Mouse (Mus musculus) v-Abl transformed pro-B cells (cell line): Measurements from ENCODE around the gene Nlgn2.

Source experiments
- in situ Hi-C, 2 experiments: fragments of 400-800 bp; cut with MboI; formaldehyde crosslinking; loops; one replicate each; pipeline ENCODE4 v1.15.1; 2025; ENCODE audit not compliant: unreplicated experiment in 2 of 2

Gene Nlgn2

DNA sequence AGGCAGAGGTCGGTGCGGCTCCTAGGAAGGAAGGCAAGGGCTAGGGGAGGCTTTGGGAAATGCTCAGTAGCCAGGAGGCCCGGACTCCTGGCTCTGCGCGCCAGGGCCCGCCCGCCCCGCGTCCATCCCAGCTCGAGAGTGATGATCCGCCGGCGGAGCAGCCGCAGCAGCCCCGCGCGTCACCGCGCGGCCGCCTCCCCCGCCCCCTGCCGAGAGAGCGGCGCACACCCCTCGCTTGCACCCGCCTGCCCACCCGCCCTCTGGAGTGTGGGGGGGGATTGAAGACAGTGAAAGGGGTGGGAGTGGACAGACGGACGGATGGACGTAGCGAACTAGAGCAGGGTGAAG is at the start of gene Nlgn2:
Gene Nlgn2, minus strand, starts transcription at position 181 of the 348 bp plus-strand sequence.
- in situ Hi-C loops, result no loop called here

DNA sequence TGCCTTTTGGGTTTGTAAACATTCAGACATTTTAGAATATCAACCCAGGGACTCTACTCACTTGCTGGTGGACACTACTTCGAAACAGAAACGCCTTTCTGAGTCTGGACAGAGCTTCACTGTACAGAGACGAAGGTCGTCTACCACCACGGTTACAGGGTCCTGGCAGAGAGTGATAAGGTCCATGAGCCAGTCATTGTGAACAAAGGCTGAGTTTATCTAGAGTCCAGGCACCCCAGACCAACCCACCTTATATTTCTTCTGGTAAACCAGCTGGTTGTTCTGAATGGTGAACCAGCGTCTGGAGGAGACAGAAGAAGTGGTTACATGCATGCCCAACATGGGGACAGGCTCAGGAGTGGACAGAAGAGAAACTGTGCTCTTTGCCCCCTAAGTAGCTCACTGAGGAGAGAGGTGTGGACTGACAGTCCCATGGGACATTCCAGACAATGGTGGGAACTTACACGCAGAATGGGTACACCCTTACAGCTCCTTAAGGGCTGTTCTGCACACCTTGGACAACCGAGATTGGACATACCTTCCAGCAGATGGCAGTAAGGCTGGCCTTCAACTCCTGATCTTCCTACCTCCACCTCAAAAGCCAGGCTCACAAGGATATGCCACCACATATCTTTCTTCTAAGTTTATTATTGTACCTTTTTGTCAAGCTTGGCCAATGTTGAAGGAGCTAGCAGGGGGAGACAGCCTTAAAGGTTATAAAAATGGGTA is 49.5 kb upstream of the Nlgn2 start:
- in situ Hi-C loops, result no loop called here

DNA sequence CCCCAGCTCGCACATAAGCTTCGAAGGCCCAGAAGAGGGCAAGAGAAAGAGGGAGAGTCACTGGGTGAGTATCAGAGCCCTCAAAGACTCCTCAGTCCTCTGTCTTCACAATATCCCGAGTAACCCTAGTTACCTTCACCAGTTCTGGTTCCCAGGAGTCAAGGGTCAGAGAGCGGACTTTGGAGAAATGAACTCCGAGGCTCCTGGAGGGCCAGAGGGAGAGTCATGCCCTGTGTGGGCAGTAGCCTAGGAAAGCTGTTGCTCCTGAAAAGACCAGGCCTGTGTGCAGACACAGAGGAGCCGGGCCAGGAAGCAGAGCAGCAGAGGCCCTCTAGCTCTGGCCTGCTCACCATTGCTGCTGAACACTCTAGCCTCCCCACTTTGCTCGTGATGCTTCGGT is 47.1 kb upstream of the Nlgn2 start:
- in situ Hi-C loops, result loop anchor here (5.0 kb wide), 1 partner anchor 38 kb away; the partner anchor contains the start of gene Eif5a (in 2 of the 2)

DNA sequence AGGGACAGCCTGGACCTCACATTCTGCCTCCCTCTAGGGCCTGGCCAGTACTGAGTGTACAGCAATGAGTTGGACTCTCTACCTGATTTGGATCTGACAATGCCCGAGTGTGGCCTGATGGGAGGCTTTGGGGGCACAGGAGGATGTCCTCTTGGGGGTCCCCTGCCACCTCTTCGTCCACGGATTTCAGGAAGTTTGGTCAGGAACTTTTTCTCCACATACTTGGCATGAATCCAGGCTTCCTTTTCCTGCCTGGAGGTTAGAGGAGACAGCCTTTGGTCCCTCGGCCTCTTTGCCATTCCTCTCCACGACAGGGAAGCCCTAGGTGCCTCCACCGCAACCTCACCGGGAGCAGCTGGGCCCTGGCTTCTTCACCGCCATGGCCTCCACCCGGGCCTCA is 46.7 kb upstream of the Nlgn2 start:
- in situ Hi-C loops, result loop anchor here (5.0 kb wide), 1 partner anchor 38 kb away; the partner anchor contains the start of gene Eif5a (in 2 of the 2)

DNA sequence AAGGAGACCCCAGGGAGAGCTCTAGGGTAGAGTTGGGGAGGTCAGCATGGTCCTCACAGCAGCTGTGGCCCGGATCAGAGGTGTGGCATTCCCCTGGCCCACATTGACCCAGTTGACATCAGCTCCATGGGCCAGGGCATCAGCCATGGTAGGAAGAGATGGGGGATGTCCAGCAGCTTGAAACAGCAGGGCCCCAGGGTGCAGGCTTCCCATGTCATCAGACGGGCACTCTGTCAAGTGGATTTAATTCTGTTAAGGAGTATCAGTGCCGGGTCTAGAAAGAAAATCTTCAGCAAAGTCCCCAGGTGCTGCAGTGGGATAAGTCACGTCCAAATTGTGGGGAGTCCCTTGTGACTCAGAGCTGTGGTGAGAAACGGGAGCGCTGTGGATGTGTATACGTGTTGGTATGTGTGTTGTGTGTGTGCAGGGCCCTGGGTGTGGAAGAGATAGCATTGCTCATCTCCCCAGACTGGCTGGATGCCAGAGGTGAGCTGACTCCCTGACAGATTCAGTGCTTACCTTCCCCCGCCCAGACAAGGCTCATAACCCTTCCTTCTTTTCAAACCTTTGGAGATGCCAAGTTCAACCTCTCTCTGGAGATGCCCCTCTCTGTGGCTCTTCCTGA is 46.1 kb upstream of the Nlgn2 start:
- in situ Hi-C loops, result loop anchor here (5.0 kb wide), 1 partner anchor 39 kb away; the partner anchor contains the start of gene Eif5a (in 2 of the 2)

DNA sequence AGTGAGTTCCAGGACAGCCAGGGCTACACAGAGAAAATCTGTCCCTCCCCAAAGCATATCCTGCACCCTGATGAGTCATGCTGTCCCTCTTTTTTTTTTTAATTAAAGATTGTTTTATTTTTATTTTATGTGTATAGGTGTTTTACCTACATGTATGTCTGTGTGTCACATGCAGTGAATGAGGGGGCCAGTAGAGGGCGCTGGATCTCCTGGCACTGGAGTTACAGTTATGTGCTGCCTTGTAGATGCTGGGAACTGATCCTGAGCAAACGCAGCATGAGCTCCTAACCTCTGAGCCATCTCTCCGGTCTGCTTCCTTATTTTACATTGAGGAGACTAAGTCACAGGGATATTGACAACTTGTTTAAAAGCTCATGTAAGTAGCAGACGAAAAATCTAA is 45.5 kb upstream of the Nlgn2 start:
- in situ Hi-C loops, result loop anchor here (5.0 kb wide), 1 partner anchor 39 kb away; the partner anchor contains the start of gene Eif5a (in 2 of the 2)

DNA sequence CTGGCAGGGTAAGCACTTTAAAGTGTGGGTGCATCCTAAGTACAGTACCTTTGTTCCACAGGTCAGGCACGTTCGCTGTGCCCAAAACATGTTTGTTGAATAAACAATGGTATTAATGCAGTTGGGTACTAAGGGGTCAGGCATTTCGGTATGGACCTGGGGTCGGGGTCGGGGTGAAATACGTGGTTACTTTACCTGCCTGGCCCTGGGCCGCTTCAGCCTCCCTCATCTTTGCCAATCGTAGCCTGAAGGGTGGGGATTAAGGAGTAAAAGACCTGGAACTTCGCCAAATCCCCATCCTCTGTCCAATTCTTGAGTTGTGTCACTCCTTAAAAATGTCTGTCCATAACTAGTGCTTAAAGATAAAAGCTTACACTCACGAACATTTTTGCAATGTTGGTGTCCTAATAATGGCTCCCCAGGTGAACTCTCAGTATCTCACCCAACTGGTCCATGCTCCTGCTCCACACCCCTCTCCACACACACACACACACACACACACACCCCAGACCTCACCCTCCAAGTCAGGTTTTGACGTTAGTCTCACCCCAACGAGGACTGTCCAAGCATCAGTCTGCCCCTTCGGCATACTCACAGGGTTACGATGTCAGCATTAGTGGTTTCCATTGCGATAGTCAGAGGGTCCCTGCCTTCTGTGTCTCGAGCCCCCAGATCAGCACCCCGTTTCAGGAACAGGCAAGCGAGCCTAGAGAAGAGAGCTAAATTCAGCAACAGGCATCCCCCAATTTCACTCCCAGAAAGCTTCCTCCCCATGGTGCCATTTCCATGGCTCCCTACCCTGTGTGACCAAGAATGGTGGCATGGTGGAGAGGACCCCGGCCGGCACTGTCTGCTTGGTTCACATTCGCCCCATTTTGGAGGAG is 44.4 kb upstream of the Nlgn2 start:
- in situ Hi-C loops, result loop anchor here (5.0 kb wide), 1 partner anchor 40 kb away; the partner anchor contains the start of gene Eif5a (in 2 of the 2)

DNA sequence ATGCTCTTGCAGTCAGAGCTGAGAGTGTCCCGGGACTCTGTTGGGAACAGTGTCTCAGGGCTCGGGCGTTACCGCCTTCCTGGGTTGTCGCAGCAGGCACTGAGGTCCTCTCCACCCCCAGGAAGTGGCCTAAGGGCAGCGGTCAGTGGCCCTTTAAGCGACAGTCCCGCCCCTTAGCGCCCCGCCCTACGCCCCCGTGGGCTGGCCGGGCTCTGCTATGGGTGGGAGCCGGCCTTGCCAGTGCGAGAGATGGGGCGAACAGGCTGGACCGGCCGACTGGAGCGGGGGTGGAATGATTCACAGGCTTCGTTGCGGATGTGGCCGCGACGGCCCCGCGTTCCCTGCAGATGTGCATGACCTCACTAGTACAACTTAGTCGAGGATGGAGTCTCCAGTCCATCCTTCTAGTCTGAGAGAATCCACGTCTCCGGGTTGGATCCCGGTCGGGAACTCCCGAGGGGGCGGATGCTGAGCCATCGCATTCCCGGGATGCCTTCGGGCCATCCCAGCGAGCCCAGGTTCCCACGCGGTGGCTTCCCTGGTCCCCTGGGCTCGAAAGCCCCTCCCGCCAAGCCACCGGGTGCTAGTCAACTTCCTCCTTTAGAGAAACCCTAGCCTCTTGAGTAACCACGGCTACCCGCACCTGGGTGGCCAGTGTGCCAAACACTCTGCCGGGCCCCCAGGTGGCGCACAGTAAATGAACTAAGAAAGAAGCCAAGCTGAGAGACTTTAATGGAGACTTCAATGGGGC is 43.4 kb upstream of the Nlgn2 start, which contains the start of gene Kctd11:
Gene Kctd11, minus strand, starts transcription at position 554 of the 751 bp plus-strand sequence.
- in situ Hi-C loops, result loop anchor here (5.0 kb wide), 1 partner anchor 41 kb away; the partner anchor contains the start of gene Eif5a (in 2 of the 2)

DNA sequence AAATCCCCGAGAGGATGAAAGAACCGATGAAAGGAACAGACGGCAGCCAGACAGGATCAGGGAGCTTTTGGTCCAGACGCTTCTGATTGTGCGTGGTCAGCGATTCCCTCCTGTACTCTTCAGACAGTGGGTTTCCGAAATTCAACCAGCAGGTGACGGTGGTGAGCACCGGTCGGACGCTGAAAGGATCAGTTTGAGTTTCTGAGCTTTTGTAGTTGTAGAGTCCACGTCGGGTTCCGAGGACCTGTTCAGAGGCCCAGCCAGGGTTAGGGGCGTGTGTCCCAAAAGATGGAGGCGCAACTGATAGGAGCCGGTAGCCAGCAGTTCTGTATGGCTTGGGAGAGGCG is 42.9 kb upstream of the Nlgn2 start:
- in situ Hi-C loops, result loop anchor here (5.0 kb wide), 1 partner anchor 42 kb away; the partner anchor contains the start of gene Eif5a (in 2 of the 2)

DNA sequence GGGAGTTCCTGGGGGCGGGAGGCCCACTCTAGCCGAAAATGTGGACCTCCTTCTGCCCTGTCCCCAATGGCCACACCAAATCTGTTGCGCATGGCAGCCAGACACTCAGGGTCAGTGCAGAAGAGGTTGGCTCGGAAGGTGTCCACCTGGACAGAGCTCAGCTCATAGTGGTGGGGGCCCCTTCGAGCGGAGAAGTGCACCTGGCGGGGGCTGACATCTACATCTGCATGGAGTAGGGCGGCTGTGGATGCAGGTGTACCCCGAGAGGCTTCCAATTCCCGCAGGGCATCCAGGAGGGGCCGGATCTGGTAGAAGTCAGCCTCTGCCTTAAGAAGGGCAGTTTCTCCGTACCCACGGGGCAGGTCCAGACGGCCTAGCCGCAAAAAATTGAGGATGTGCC is 42.1 kb upstream of the Nlgn2 start:
- in situ Hi-C loops, result loop anchor here (5.0 to 10.0 kb wide), 9 partner anchors 43 to 335 kb away; partner anchors contain the start of genes Eif5a (in 2 of the 2), Senp3 (in 2 of the 2), Fgf11 (in 1 of the 2) and Polr2a (in 1 of the 2)

DNA sequence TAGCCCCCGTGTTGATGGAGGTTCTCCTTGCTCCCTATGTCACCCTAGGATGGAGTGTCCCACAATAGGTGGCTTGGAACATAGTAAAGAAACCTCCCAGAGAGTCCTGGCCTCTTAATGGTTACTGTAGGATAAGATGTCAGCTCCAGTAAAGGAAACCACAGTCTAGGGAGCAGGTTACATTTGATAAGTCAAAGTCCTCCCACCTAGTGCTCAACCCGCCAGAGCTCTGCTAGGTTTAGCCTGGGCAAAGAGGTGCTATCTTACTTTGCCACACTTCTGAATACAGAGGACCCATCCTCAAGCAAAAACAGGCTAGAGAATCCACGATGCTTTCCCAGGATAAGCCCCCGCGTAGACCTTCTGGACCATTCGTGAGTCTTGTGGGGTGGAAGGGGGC is 41.4 kb upstream of the Nlgn2 start:
- in situ Hi-C loops, result loop anchor here (5.0 to 10.0 kb wide), 8 partner anchors 72 to 336 kb away; partner anchors contain the start of genes Senp3 (in 2 of the 2), Fgf11 (in 1 of the 2), Polr2a (in 1 of the 2) and Sat2 (in 1 of the 2)

DNA sequence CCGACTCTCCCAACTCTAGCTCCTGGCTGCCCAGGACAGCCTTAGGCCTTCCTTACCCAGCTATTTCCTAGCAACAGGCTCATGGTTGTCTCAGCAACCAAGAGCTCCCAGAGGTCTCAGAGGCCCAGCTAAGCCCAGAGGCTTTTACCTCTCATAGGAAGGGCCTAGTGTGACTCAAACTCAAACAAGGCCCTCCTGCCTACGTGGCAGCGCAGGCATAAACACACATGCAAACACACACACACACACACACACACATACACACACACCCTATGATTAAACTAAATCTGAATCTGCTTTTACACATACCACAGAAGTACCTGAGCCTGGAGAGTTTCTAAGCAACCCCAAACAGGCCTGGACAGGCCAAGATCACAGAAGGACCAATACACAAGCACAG is 40.8 kb upstream of the Nlgn2 start:
- in situ Hi-C loops, result loop anchor here (5.0 to 10.0 kb wide), 8 partner anchors 71 to 336 kb away; partner anchors contain the start of genes Senp3 (in 2 of the 2), Fgf11 (in 1 of the 2), Polr2a (in 1 of the 2) and Sat2 (in 1 of the 2)

DNA sequence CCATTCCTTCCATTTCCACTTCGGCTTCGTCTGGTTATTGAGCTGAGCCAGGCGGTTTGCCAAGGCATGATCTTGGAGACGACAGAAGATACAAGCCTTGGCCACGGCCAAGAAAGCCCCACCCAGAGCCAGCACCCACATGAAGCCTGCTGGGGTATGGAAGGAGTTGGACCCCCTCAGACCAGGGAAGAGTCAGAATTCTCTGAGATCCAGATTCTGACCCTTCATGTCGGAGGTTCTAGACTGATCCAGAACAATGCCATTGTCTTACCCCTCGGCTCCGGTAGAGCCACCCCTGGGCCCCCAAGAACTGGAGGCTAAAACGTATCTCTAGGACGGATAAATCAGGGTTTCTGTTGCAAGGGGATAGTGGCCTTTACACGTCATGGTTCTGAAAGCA is 40.3 kb upstream of the Nlgn2 start, which contains the start of gene Tmem95:
Gene Tmem95, minus strand, starts transcription at position 141 of the 400 bp plus-strand sequence.
- in situ Hi-C loops, result loop anchor here (5.0 to 10.0 kb wide), 8 partner anchors 71 to 337 kb away; partner anchors contain the start of genes Senp3 (in 2 of the 2), Fgf11 (in 1 of the 2), Polr2a (in 1 of the 2) and Sat2 (in 1 of the 2)

DNA sequence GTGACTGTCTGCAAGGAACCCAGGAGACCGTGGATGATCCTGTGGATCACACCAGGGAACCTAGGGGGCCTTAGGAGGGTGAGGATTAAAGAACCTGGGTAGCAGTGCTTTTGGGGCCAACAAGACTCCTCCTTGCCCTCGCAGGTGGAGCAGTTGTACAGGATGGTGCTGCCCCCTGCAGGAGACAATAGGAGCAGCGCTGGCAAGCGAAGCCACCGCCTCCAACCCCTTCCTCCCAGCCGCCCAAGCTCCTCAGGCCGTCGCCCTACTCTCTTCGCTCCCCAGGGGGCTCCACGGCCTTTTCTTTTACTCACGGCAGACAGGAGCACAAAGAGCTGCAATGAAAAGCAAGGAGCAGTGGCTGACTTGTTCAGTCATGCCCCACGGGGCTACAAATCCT is 39.3 kb upstream of the Nlgn2 start:
- in situ Hi-C loops, result loop anchor here (5.0 to 10.0 kb wide), 8 partner anchors 70 to 338 kb away; partner anchors contain the start of genes Senp3 (in 2 of the 2), Fgf11 (in 1 of the 2), Polr2a (in 1 of the 2) and Sat2 (in 1 of the 2)

DNA sequence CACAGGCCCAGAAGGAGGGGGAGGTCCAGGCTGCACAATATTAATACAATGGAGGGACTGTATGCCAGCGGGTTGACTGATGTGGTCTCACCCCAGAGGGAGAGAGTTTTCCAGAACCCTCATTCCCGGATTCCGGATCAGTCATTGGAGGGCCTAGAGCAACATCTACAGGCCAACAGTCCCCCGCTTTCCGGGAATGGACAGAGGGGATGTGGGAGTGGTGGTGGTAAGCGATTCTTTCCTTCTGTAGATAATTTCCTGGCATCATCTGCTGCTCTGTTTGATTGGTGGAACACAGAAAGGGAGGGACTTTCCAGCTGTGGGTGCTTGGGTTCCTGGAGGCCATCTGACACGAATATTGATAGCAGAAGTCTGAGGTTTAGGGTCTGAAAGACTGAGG is 38.6 kb upstream of the Nlgn2 start:
- in situ Hi-C loops, result loop anchor here (5.0 to 10.0 kb wide), 8 partner anchors 69 to 339 kb away; partner anchors contain the start of genes Senp3 (in 2 of the 2), Fgf11 (in 1 of the 2), Polr2a (in 1 of the 2) and Sat2 (in 1 of the 2)

DNA sequence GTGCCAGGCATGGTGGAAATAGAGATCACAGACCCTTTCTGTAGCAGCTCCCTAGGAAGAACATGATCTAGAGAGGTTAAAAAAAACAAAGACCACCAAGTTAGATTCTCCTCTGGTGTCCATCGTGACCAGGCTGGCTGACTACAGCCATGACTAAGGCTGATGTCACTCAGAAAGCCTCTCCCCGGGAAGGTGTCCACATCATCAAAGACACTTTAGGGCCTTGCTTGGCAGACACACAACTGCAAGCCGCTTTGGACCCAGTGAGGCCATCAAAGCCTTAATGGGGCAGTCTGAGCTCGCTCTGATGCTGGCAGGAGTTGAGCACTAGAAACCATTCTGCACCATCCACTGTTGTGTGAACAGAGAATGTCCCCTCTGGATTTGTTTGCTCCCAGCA is 34.9 kb upstream of the Nlgn2 start:
- in situ Hi-C loops, result loop anchor here in 1 of 2 experiments (10.0 kb wide), 2 partner anchors 248 to 342 kb away; partner anchors contain the start of genes Sat2 and Slc16a11

DNA sequence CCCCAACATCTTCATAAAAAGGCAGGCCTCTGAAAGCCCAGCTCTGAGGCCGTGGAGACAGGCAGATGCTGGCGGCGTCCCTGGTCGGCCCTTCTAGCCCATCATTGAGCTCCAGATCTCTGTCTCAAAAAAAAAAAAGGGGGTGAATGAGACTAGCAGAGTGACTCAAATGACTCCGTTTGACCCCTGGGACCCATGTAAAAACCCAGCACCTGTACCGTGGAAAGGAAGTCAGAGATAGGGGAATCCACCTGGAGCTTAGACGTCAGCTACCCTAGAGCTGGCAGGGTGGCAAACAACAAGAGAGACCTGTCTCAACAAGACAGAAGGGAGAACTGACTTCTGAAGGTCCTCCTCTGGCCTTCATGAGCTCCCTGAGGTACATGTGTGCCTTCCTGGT is 34.2 kb upstream of the Nlgn2 start:
- in situ Hi-C loops, result loop anchor here in 1 of 2 experiments (10.0 kb wide), 2 partner anchors 247 to 343 kb away; partner anchors contain the start of genes Sat2 and Slc16a11

DNA sequence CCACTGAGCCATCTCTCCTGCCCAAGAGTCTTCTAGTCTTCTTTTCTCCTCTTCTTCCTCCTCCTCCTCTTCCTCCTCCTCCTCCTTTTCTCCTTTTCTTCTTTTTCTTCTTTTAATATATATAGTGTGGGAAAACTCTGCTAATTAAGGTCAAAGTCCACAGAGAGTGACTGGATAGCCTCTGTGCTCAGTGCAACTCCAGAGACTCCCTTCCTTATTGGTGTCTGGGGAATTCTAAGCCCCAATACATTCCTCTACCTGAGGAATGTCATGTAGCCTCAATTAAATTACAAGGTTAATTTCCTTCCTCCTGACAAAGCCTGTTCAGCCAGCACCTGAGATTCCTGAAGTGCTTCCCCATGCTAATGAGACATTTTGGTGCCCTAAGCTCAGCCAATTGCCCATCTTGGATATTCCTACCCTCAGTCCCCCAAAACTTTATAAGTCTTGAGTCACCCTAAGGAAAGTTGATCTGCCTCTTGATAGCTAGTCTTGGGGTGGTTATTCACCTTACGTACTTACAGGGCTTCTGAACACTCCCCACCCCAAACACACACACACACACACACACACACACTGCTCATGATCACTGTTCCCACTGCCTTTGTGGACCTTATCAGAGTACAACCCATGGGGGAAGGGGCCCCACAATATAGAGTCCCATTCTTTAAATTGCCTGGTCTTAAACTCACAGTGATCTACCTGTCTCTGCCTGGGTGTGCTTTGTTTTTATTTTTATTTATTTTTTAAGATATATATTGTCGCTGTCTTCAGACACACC is 32.9 kb upstream of the Nlgn2 start:
- in situ Hi-C loops, result loop anchor here in 1 of 2 experiments (10.0 kb wide), 2 partner anchors 246 to 344 kb away; partner anchors contain the start of genes Sat2 and Slc16a11
